Mouse (Mus musculus): ENCODE results near the gene Pdpk1. TPM values are rescaled to one million over a fixed set of nuclear protein-coding genes. Genes with fewer than 3 reads are reported as not detected.
"Not testable (repeated sequence)": the region's sequence is repeated elsewhere in the genome, so short reads cannot be mapped to it uniquely, and the experiment has no call there.

Gene Pdpk1
- polyA plus RNA-seq, 1 experiment from 2014 or later, result 38.6 TPM

DNA sequence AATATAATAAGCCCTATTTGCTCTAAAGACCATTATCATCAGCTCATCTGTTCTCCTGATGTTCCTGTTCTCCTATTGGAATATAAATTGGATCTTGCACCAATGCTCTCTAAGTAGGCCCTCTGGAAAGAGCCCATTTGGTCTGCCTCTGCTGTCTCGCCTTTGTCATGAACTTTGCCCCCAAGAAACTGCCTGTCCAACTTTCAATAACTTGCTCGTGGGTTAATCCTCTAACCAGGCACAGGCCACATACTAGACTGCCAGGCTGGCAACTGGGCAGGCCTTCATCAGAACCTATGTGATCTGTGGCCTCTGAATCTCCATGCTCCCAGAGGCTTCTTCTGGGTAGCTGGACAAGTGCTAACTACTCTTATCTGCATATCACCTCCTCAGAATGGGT lies 45.6 kb downstream of the Pdpk1 start:
- Histone ChIP-seq H3K9ac (no peak overlapping the region), H3K4me2 (no peak overlapping the region), H3K9me3 (no peaks in the 10 kb centered on the region), H3K27me3 (no peaks in the 10 kb centered on the region), H3K36me3 (peaks cover 59% of the 10 kb centered on the region), H3K4me1 (no peaks in the 10 kb centered on the region), H3K27ac (no peak overlapping the region), H3K4me3 (no peak overlapping the region)
- WGBS, result 86% methylated on average over 2 of the region's 2 CpGs
- ATAC-seq (ENCODE audit: insufficient number of reproducible peaks, low FRiP score, low TSS enrichment, low read depth), result no peak

DNA sequence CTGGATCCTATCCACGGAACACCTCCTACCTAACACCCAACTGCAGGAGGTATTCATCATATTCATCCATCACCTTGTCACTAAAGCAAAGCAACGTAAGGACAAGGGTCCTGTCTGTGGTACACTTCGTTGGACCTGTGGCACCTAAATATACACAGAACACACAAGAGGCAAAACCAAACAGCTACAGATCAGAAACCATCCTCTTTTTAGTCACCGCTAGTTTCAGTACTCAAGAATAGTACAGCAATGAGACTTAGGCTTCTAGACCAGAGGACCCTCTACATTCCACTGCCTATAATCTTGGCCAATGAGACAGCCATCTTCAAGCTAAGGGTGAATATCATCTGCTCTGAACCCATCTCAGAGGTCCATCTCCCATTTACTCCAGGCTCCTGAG lies 52.4 kb downstream of the Pdpk1 start:
- H3K9me3 ChIP-seq, result no peaks in the 10 kb centered on the region
- no peak overlapping the region for H3K4me3 ChIP-seq
- no peak overlapping the region for H3K4me2 ChIP-seq
- H3K9ac ChIP-seq, result no peak overlapping the region
- peaks cover 60% of the 10 kb centered on the region for H3K36me3 ChIP-seq
- no peak for ATAC-seq (ENCODE audit: insufficient number of reproducible peaks, low FRiP score, low TSS enrichment, low read depth)
- H3K4me1 ChIP-seq, result no peaks in the 10 kb centered on the region
- no peaks in the 10 kb centered on the region for H3K27me3 ChIP-seq
- 90% methylated on average over 4 of the region's 4 CpGs for WGBS
- H3K27ac ChIP-seq, result no peak overlapping the region

DNA sequence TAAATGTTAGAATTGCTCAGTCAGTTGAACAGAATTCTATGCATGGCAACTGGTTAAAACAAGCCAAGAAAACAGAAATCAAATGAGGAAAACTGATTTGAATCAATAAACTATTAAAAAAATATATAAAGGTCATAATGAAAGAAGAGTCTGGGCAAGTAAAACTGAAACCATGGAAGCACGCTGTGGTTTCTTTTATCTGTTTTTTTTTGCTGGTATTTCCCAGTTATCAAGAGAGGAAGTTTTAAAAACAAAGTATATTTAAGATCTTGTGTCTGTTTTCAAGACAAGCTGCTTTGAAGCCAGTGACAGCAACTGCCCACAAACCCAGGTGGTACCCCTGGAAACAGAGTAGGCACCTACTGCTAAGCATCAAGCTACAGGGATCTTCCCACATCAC lies 60.1 kb downstream of the Pdpk1 start:
- Histone ChIP-seq H3K4me1 (no peaks in the 10 kb centered on the region), H3K4me2 (no peak overlapping the region), H3K4me3 (no peak overlapping the region), H3K27me3 (no peaks in the 10 kb centered on the region), H3K27ac (no peak overlapping the region), H3K36me3 (peaks cover 73% of the 10 kb centered on the region), H3K9me3 (no peaks in the 10 kb centered on the region), H3K9ac (no peak overlapping the region)
- 96% methylated on average over 1 of the region's 1 CpGs for WGBS
- no peak for ATAC-seq (ENCODE audit: insufficient number of reproducible peaks, low FRiP score, low TSS enrichment, low read depth)

DNA sequence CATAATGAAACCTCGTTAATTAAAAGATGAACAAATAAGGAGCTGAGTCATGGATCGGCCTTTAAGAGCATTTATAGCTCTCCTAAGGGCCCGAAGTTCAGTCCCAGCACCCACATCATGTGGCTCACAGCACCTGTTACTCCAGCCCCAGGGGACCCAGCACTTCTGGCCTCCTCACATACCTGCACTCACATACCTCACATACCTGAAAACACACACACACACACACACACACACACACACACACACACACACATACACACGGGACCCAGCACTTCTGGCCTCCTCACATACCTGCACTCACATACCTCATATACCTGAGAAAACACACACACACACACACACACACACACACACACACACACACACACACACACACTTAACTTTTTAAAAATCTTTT lies 64.3 kb downstream of the Pdpk1 start:
- H3K9me3 ChIP-seq, result not testable (repeated sequence)

DNA sequence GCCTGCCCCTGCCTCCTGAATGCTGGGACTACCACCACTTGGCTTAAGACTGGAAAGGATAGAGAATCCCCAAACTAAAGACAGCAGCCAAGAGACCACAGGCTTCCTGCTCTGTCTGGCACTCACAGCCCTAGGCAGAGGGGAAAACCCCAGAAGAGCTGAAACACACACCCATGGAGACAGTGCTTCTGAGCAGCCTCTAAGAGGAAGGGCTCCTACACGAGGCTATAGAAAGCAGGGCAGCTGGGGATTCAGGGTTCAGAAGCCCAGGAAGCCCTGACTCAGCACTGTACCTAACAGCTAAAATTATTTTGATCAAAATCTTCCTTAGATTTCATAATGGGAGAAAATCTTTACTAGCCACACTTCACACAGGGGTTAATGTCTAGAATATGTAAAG lies 66.1 kb downstream of the Pdpk1 start:
- Histone ChIP-seq H3K4me1 (no peaks in the 10 kb centered on the region), H3K36me3 (peaks cover 67% of the 10 kb centered on the region), H3K9me3 (no peaks in the 10 kb centered on the region), H3K4me3 (no peak overlapping the region), H3K4me2 (no peak overlapping the region), H3K27ac (no peak overlapping the region), H3K27me3 (no peaks in the 10 kb centered on the region), H3K9ac (no peak overlapping the region)
- ATAC-seq (ENCODE audit: insufficient number of reproducible peaks, low FRiP score, low TSS enrichment, low read depth), result no peak
- WGBS, result 66% methylated on average over 1 of the region's 1 CpGs

More for the DNA sequence above, 64.3 kb downstream of the Pdpk1 start:
- H3K4me1 ChIP-seq; H3K27me3 ChIP-seq; H3K9ac ChIP-seq; ATAC-seq (ENCODE audit: insufficient number of reproducible peaks, low FRiP score, low TSS enrichment, low read depth); H3K4me3 ChIP-seq; H3K27ac ChIP-seq; H3K4me2 ChIP-seq: not testable (repeated sequence)
- peaks cover 71% of the 10 kb centered on the region for H3K36me3 ChIP-seq
- WGBS, result 76% methylated on average over 4 of the region's 4 CpGs

DNA sequence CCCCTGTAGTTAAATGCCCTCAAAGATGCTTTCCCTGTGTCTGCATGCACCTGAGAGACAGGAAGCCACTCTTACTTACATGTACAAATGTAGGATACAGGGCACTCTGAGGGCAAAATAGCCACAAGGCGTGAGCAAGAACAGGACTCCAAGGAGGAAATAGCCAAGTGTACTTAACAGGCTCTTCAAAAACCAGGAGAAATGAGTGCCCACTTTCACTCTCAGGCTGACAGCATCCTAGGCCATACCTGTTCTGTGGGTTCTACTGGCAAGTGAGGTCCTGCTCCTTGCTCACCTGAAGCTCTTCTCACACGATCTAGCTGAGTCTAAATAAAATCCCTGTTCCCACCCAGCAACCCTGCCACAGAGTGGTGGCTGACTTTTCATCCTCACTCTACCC lies 73.6 kb downstream of the Pdpk1 start:
- Histone ChIP-seq H3K9ac (no peak overlapping the region), H3K4me1 (peaks cover 3% of the 10 kb centered on the region), H3K27ac (no peak overlapping the region), H3K4me3 (no peak overlapping the region), H3K9me3 (no peaks in the 10 kb centered on the region), H3K36me3 (peaks cover 50% of the 10 kb centered on the region), H3K27me3 (no peaks in the 10 kb centered on the region), H3K4me2 (no peak overlapping the region)
- ATAC-seq (ENCODE audit: insufficient number of reproducible peaks, low FRiP score, low TSS enrichment, low read depth), result no peak
- 83% methylated on average over 2 of the region's 2 CpGs for WGBS

DNA sequence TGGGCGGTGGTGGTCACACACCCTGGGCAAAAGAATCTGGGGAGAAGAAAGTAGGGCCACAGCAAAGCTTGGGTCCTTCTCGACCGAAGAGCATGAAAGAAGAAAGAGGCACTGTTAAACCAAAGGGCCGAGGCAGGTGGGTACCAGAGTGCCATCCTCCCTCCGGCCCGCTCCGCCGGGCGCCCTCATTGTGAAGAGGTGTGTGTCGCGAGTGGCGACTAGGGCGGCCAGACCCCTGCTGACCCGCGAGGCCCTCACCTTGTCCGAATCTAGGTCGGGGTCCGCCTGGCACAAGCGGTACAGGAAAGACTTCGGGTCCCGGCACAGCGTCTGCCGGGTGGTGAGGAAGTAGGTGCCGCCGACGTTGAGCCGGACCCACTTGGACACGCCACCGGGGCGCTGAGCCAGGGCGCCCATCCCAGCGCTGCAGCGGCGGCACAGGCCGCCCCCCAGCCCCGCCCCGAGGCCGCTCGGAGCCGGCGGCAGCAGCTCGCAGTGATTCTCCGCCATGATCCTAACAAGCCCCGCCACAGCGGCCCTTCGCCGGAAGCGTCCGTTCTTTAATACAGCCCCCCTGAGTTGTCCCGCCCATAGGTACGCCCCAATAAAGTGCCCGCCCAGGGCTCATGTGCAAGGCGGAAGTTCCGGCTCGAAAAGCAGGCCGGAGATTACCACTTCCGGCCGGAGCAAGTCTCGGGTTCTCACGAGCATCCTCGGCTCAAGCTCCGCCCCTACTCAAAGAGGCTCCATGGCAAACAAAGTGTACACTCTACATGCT lies 77.6 kb downstream of the Pdpk1 start, which contains the start of gene Kctd5:
TSS of gene Kctd5 (minus strand) at position 567 of the 778 bp plus-strand sequence.
- peak within 1 kb of the TSS; percentile 67 for H3K4me2 ChIP-seq
- peaks cover 21% of the 10 kb centered on the region for H3K36me3 ChIP-seq
- no peaks in the 10 kb centered on the region for H3K9me3 ChIP-seq
- no peaks in the 10 kb centered on the region for H3K27me3 ChIP-seq
- H3K27ac ChIP-seq, result peak within 1 kb of the TSS; percentile 88
- H3K4me3 ChIP-seq, result peak within 1 kb of the TSS; percentile 92
- H3K9ac ChIP-seq, result peak within 1 kb of the TSS; percentile 95
- peaks cover 12% of the 10 kb centered on the region for H3K4me1 ChIP-seq
- peak; percentile 95 for ATAC-seq (ENCODE audit: insufficient number of reproducible peaks, low FRiP score, low TSS enrichment, low read depth)
- WGBS, result under 1% methylated on average over 61 of the region's 62 CpGs

DNA sequence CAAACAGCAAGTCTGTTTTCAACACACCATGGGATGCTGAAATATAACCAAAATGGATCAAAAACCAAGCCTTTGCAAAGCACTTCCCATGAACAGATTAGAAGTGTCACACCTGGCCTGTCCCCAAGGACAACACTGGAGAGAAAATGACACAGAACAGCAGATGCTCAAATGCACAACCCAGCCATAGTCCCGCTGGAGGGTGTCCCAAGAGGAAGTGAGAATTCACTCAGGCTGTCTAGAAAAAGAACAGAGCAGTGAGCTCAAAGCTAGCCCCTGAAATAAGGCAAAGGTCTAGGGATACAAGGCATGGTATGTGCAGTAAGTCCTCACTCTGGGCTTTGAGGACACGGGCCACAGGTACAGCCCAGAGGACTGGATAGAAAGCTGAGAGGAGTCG lies 81.2 kb downstream of the Pdpk1 start:
- 91% methylated on average over 3 of the region's 3 CpGs for WGBS
- peaks cover 12% of the 10 kb centered on the region for H3K4me1 ChIP-seq
- H3K9ac ChIP-seq, result no peak overlapping the region
- H3K36me3 ChIP-seq, result peaks cover 14% of the 10 kb centered on the region; the same call in 1 of the 2 replicates
- no peak overlapping the region for H3K4me3 ChIP-seq
- no peak overlapping the region for H3K27ac ChIP-seq
- H3K27me3 ChIP-seq, result no peaks in the 10 kb centered on the region
- no peak for ATAC-seq (ENCODE audit: insufficient number of reproducible peaks, low FRiP score, low TSS enrichment, low read depth)
- no peak overlapping the region for H3K4me2 ChIP-seq
- H3K9me3 ChIP-seq, result no peaks in the 10 kb centered on the region

DNA sequence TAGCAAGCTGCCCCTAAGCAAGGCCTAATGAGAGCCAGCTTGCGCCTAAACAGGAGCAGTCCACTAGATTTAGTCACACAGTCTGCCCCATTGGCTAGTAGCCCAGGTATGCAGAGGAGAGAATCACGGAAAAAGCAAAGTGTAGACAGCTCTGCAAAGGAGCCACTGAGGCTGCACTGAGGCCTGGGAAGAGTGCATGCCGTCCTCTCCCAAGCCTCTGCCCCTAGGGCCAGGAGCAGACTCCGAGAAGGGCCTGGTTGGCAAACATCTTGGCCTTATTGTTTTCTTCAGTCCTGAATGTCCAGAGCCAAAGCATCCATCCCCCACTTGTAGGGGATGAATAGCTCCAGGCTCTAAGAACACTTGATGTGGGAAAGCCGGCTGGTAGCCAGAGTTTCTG lies 82.5 kb downstream of the Pdpk1 start:
- no peak overlapping the region for H3K9ac ChIP-seq

DNA sequence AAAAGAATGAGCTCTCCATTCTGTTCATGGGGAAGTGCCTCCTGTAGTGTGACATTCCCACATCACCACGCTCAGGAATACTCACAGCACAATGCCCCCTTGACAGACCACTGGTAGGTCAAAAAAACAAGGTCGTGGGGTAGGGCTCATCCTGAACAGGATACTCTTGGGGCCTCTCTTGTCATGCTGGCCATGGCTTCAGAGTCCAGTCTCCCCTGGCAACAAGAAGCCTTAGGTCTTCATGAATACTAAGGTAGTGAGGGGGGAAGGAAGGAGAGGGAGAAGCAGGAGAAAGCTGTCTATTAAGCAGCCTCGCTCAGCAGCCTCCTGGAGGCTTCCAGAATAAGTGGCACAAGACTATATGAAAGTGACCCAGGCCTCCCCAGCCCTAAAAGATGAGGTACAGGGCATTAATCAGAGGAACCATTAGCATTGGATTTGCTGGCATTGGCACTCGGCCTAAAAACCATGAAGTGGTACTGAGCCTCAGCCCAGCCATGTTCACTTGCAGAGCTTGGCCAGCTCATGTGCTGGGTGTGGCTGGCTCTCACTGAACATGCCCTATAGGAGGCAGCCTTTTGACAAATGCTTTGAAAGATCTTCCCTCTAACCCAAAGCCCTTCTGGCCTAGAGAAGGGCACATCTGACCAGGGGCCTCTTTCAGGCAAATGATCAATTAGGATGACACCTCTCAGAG lies 88.1 kb downstream of the Pdpk1 start:
- Histone ChIP-seq H3K4me2 (no peak overlapping the region), H3K9ac (no peak overlapping the region), H3K4me1 (no peaks in the 10 kb centered on the region), H3K27ac (no peak overlapping the region), H3K9me3 (no peaks in the 10 kb centered on the region), H3K27me3 (no peaks in the 10 kb centered on the region), H3K4me3 (no peak overlapping the region), H3K36me3 (peaks cover 42% of the 10 kb centered on the region)
- ATAC-seq (ENCODE audit: insufficient number of reproducible peaks, low FRiP score, low TSS enrichment, low read depth), result no peak
- WGBS, result 90% methylated on average over 4 of the region's 4 CpGs

More for the DNA sequence above, 82.5 kb downstream of the Pdpk1 start:
- Histone ChIP-seq H3K4me1 (peaks cover 12% of the 10 kb centered on the region), H3K36me3 (peaks cover 14% of the 10 kb centered on the region; the same call in 1 of the 2 replicates), H3K4me2 (no peak overlapping the region), H3K27me3 (no peaks in the 10 kb centered on the region), H3K27ac (no peak overlapping the region), H3K4me3 (no peak overlapping the region), H3K9me3 (no peaks in the 10 kb centered on the region)
- 82% methylated on average over 5 of the region's 5 CpGs for WGBS
- ATAC-seq (ENCODE audit: insufficient number of reproducible peaks, low FRiP score, low TSS enrichment, low read depth), result no peak

DNA sequence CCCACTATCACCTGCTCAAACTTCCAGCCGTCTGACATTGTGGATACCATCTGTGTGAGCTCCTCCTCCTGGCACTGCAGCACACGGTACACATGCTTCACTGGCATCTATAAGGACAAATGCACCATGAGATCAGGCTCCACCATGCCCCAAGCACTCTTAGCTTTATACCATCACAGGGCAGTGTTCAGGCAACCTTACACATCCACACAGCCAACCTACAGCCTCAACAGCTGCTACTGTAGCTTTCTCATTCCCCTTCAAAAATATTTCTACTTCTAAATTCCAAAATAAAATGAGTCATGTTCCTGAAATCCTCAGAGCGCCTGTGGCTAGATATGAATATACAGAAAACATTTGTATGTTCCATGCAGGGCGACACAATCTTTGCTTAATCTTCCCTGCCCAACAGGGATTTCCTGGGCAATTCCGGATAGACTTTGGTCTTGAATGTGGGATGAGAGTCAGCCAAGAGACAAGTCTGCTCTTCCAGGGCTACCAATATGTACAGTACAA lies 92.9 kb downstream of the Pdpk1 start:
- Histone ChIP-seq H3K4me3 (no peak overlapping the region), H3K9me3 (no peaks in the 10 kb centered on the region), H3K4me1 (no peaks in the 10 kb centered on the region), H3K36me3 (peaks cover 81% of the 10 kb centered on the region), H3K27me3 (no peaks in the 10 kb centered on the region), H3K9ac (no peak overlapping the region), H3K4me2 (no peak overlapping the region), H3K27ac (no peak overlapping the region)
- no peak for ATAC-seq (ENCODE audit: insufficient number of reproducible peaks, low FRiP score, low TSS enrichment, low read depth)
- WGBS, result 86% methylated on average over 5 of the region's 5 CpGs

Measured in limb, embryonic 15.5 days (tissue).